Mouse (Mus musculus): ENCODE measurements around the gene Hspbap1. TPM values are rescaled to one million over a fixed set of nuclear protein-coding genes. Genes with fewer than 3 reads are reported as not detected.
A peak's percentile ranks its signal among the peaks of the same experiment; 100 is the strongest.

The Hspbap1 gene
- polyA plus RNA-seq, 1 experiment from 2014 or later = 22.7 TPM

- 86% methylated on average over 6 of the region's 6 CpGs for WGBS
- Histone ChIP-seq H3K9ac (ENCODE audit: low read length) (no peak overlapping the region), H3K27ac (ENCODE audit: low read depth, low read length) (no peak overlapping the region), H3K4me2 (no peak overlapping the region), H3K36me3 (ENCODE audit: control insufficient read depth, insufficient read depth, low read length) (no peaks in the 10 kb centered on the region), H3K27me3 (ENCODE audit: control insufficient read depth, insufficient read depth, low read length) (no peaks in the 10 kb centered on the region), H3K9me3 (ENCODE audit: control insufficient read depth, low read length) (no peaks in the 10 kb centered on the region), H3K4me3 (ENCODE audit: low read depth, low read length) (no peak overlapping the region), H3K4me1 (ENCODE audit: control insufficient read depth, insufficient read depth, low read length) (peaks cover 6% of the 10 kb centered on the region; the same call in 1 of the 2 replicates)
- ATAC-seq (ENCODE audit: low FRiP score) = no peak
- DNase-seq (ENCODE audit: low spot score, missing footprints) = no peak
Measured at GRCm38 (mm10) chr16:35740943-35741342, 29.2 kb upstream of the Hspbap1 start.

- Histone ChIP-seq H3K4me3 (ENCODE audit: low read depth, low read length) (no peak overlapping the region), H3K4me2 (no peak overlapping the region), H3K4me1 (ENCODE audit: control insufficient read depth, insufficient read depth, low read length) (peaks cover 6% of the 10 kb centered on the region; the same call in 1 of the 2 replicates), H3K27ac (ENCODE audit: low read depth, low read length) (no peak overlapping the region), H3K9me3 (ENCODE audit: control insufficient read depth, low read length) (no peaks in the 10 kb centered on the region), H3K9ac (ENCODE audit: low read length) (no peak overlapping the region), H3K36me3 (ENCODE audit: control insufficient read depth, insufficient read depth, low read length) (no peaks in the 10 kb centered on the region), H3K27me3 (ENCODE audit: control insufficient read depth, insufficient read depth, low read length) (no peaks in the 10 kb centered on the region)
- 97% methylated on average over 5 of the region's 5 CpGs for WGBS
- ATAC-seq (ENCODE audit: low FRiP score) (no peak), DNase-seq (ENCODE audit: low spot score, missing footprints) (no peak)
Measured at GRCm38 (mm10) chr16:35741621-35742020, 28.6 kb upstream of the Hspbap1 start.

GRCm38 (mm10) chr16:35742251-35742937 is 27.8 kb upstream of the Hspbap1 start:
- H3K36me3 ChIP-seq (ENCODE audit: control insufficient read depth, insufficient read depth, low read length) = no peaks in the 10 kb centered on the region
- WGBS = 92% methylated on average over 12 of the region's 12 CpGs
- ATAC-seq (ENCODE audit: low FRiP score) = no peak
- H3K27me3 ChIP-seq (ENCODE audit: control insufficient read depth, insufficient read depth, low read length) = no peaks in the 10 kb centered on the region
- no peak overlapping the region for H3K9ac ChIP-seq (ENCODE audit: low read length)
- H3K27ac ChIP-seq (ENCODE audit: low read depth, low read length) = no peak overlapping the region
- no peak overlapping the region for H3K4me3 ChIP-seq (ENCODE audit: low read depth, low read length)
- H3K4me2 ChIP-seq = no peak overlapping the region
- DNase-seq (ENCODE audit: low spot score, missing footprints) = peak; percentile 59
- H3K9me3 ChIP-seq (ENCODE audit: control insufficient read depth, low read length) = no peaks in the 10 kb centered on the region
- H3K4me1 ChIP-seq (ENCODE audit: control insufficient read depth, insufficient read depth, low read length) = peaks cover 6% of the 10 kb centered on the region; the same call in 1 of the 2 replicates

DNA sequence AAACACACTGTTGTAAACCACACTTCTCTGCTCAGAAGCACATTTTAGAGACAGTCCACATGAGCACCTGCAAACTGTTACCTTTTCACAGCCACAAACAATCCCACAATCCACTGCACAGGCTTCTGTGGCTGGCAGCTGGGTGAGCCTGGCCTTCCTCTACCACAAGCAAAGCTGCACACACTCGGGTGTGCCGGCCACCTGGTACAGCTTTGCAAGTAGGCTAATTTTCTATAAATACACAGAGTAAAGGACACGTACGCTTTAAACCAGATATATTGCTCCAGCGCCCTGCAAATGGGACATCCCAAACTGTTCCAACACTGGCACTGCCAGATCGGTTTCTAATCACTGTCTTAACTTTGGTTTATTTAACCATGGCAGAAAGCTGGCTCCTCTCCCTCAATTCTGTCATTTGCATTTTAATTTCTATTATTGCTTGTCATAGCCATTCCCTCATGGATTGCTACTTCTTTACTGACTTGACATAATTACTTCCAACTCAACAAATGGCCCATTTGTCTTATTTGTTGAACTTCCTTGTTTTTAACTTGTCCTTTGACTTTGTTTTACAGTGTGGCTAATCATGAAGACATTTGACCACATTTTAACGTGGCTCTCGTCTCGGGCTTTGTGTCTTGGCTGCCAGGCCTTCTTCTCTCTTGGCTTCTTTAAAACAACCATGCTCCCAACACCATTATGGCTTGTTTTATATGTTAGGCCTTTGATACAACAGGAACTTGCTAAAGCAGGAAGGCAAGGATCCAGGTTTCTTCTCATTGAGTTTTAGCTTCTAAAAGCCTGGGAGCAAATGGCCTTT is 22.5 kb upstream of the Hspbap1 start:
- H3K4me3 ChIP-seq (ENCODE audit: low read depth, low read length) = no peak overlapping the region
- no peaks in the 10 kb centered on the region for H3K9me3 ChIP-seq (ENCODE audit: control insufficient read depth, low read length)
- WGBS = 93% methylated on average over 9 of the region's 9 CpGs

GRCm38 (mm10) chr16:35748237-35748603 is 22.0 kb upstream of the Hspbap1 start:
- H3K9ac ChIP-seq (ENCODE audit: low read length) = no peak overlapping the region
- H3K36me3 ChIP-seq (ENCODE audit: control insufficient read depth, insufficient read depth, low read length) = no peaks in the 10 kb centered on the region
- no peak overlapping the region for H3K4me2 ChIP-seq
- WGBS = 87% methylated on average over 7 of the region's 7 CpGs
- H3K4me3 ChIP-seq (ENCODE audit: low read depth, low read length) = no peak overlapping the region
- DNase-seq (ENCODE audit: low spot score, missing footprints) (peak; percentile 26), ATAC-seq (ENCODE audit: low FRiP score) (no peak)
- H3K9me3 ChIP-seq (ENCODE audit: control insufficient read depth, low read length) = no peaks in the 10 kb centered on the region
- H3K27me3 ChIP-seq (ENCODE audit: control insufficient read depth, insufficient read depth, low read length) = no peaks in the 10 kb centered on the region
- H3K4me1 ChIP-seq (ENCODE audit: control insufficient read depth, insufficient read depth, low read length) = no peaks in the 10 kb centered on the region
- H3K27ac ChIP-seq (ENCODE audit: low read depth, low read length) = no peak overlapping the region

More for the DNA sequence above, 22.5 kb upstream of the Hspbap1 start:
- DNase-seq (ENCODE audit: low spot score, missing footprints) (peak; percentile 69), ATAC-seq (ENCODE audit: low FRiP score) (no peak)
- H3K4me1 ChIP-seq (ENCODE audit: control insufficient read depth, insufficient read depth, low read length) = no peaks in the 10 kb centered on the region
- H3K9ac ChIP-seq (ENCODE audit: low read length) = no peak overlapping the region
- H3K27ac ChIP-seq (ENCODE audit: low read depth, low read length) = no peak overlapping the region
- H3K4me2 ChIP-seq = no peak overlapping the region
- H3K36me3 ChIP-seq (ENCODE audit: control insufficient read depth, insufficient read depth, low read length) = no peaks in the 10 kb centered on the region
- no peaks in the 10 kb centered on the region for H3K27me3 ChIP-seq (ENCODE audit: control insufficient read depth, insufficient read depth, low read length)

- Histone ChIP-seq H3K27ac (ENCODE audit: low read depth, low read length) (no peak overlapping the region), H3K4me1 (ENCODE audit: control insufficient read depth, insufficient read depth, low read length) (no peaks in the 10 kb centered on the region), H3K4me2 (no peak overlapping the region), H3K9me3 (ENCODE audit: control insufficient read depth, low read length) (no peaks in the 10 kb centered on the region), H3K27me3 (ENCODE audit: control insufficient read depth, insufficient read depth, low read length) (no peaks in the 10 kb centered on the region), H3K4me3 (ENCODE audit: low read depth, low read length) (no peak overlapping the region), H3K9ac (ENCODE audit: low read length) (no peak overlapping the region), H3K36me3 (ENCODE audit: control insufficient read depth, insufficient read depth, low read length) (no peaks in the 10 kb centered on the region)
- 84% methylated on average over 7 of the region's 7 CpGs for WGBS
- DNase-seq (ENCODE audit: low spot score, missing footprints) = peak; percentile 14
- ATAC-seq (ENCODE audit: low FRiP score) = no peak
Measured at GRCm38 (mm10) chr16:35749385-35749784, 20.8 kb upstream of the Hspbap1 start.

- Histone ChIP-seq H3K36me3 (ENCODE audit: control insufficient read depth, insufficient read depth, low read length) (no peaks in the 10 kb centered on the region), H3K9ac (ENCODE audit: low read length) (no peak overlapping the region), H3K27ac (ENCODE audit: low read depth, low read length) (no peak overlapping the region), H3K4me2 (no peak overlapping the region), H3K27me3 (ENCODE audit: control insufficient read depth, insufficient read depth, low read length) (no peaks in the 10 kb centered on the region), H3K4me1 (ENCODE audit: control insufficient read depth, insufficient read depth, low read length) (no peaks in the 10 kb centered on the region), H3K9me3 (ENCODE audit: control insufficient read depth, low read length) (no peaks in the 10 kb centered on the region), H3K4me3 (ENCODE audit: low read depth, low read length) (no peak overlapping the region)
- DNase-seq (ENCODE audit: low spot score, missing footprints) (no peak), ATAC-seq (ENCODE audit: low FRiP score) (no peak)
- 85% methylated on average over 4 of the region's 4 CpGs for WGBS
Measured at GRCm38 (mm10) chr16:35751841-35752240, 18.3 kb upstream of the Hspbap1 start.

- Histone ChIP-seq H3K27me3 (ENCODE audit: control insufficient read depth, insufficient read depth, low read length) (no peaks in the 10 kb centered on the region), H3K27ac (ENCODE audit: low read depth, low read length) (no peak overlapping the region), H3K4me2 (no peak overlapping the region), H3K4me3 (ENCODE audit: low read depth, low read length) (no peak overlapping the region), H3K9ac (ENCODE audit: low read length) (no peak overlapping the region), H3K36me3 (ENCODE audit: control insufficient read depth, insufficient read depth, low read length) (no peaks in the 10 kb centered on the region), H3K4me1 (ENCODE audit: control insufficient read depth, insufficient read depth, low read length) (no peaks in the 10 kb centered on the region), H3K9me3 (ENCODE audit: control insufficient read depth, low read length) (no peaks in the 10 kb centered on the region)
- DNase-seq (ENCODE audit: low spot score, missing footprints) = peak; percentile 45
- WGBS = 91% methylated on average over 5 of the region's 5 CpGs
- no peak for ATAC-seq (ENCODE audit: low FRiP score)
Measured at GRCm38 (mm10) chr16:35753926-35754325, 16.2 kb upstream of the Hspbap1 start.

All from midbrain, embryonic 11.5 days (tissue).